Mouse (Mus musculus) liver, postnatal 0 days (tissue): ENCODE data around the gene Prkd2. TPM values are rescaled to one million over a fixed set of nuclear protein-coding genes. Genes with fewer than 3 reads are reported as not detected.

Experiments
- ATAC-seq: fragments of 200-750 bp; cut with Nextera tagmentation; 2 replicates; pipeline ENCODE4 v1.8.0; 2017; ENCODE audit warnings: mild to moderate bottlenecking, moderate library complexity
- DNase-seq: peaks from one replicate; pipeline ENCODE4 v3.0.0-alpha.2; 2016
- H3K27ac ChIP-seq: fragments of 300-500 bp; sonication (generic); 2 replicates; pipeline ENCODE4 v1.5.1; 2014; ENCODE audit warnings: antibody characterized with exemption, moderate library complexity, mild to moderate bottlenecking, low read depth
- H3K27me3 ChIP-seq: fragments of 300-500 bp; sonication (generic); 2 replicates; pipeline ENCODE4 v1.6.1; 2014; ENCODE audit warnings: low read length, control low read depth, mixed read lengths; ENCODE audit not compliant: insufficient read depth
- H3K36me3 ChIP-seq: fragments of 300-500 bp; sonication (generic); replicated peaks from 2 replicates; pipeline ENCODE4 v1.6.1; 2014; ENCODE audit warnings: mild to moderate bottlenecking, control low read depth, low read length, moderate library complexity, mixed read lengths; ENCODE audit not compliant: insufficient read depth
- H3K4me1 ChIP-seq: fragments of 300-500 bp; sonication (generic); 2 replicates; pipeline ENCODE4 v1.6.1; 2014; ENCODE audit warnings: antibody characterized with exemption, mild to moderate bottlenecking, control low read depth; ENCODE audit not compliant: insufficient read depth
- H3K4me2 ChIP-seq: fragments of 300-500 bp; sonication (generic); 2 replicates; pipeline ENCODE4 v1.6.1; 2014; ENCODE audit warnings: low read depth, mild to moderate bottlenecking, low read length, moderate library complexity, mixed read lengths
- H3K4me3 ChIP-seq: fragments of 300-500 bp; sonication (generic); 2 replicates; pipeline ENCODE4 v1.5.1; 2014; ENCODE audit warnings: low read depth, low read length
- H3K9ac ChIP-seq: fragments of 300-500 bp; sonication (generic); replicated peaks from 2 replicates; pipeline ENCODE4 v1.6.1; 2014; ENCODE audit warnings: mild to moderate bottlenecking, moderate library complexity
- H3K9me3 ChIP-seq: fragments of 300-500 bp; sonication (generic); 2 replicates; pipeline ENCODE4 v1.6.1; 2016; ENCODE audit warnings: mild to moderate bottlenecking, control low read depth, low read length, mixed read lengths
- CTCF ChIP-seq: sonication (generic); IDR thresholded peaks from 2 replicates; pipeline ENCODE4 v1.5.1; 2016; ENCODE audit warnings: antibody characterized with exemption, low read depth
- EP300 ChIP-seq: IDR thresholded peaks from 2 replicates; pipeline ENCODE4 v1.6.1; 2016; ENCODE audit warnings: antibody characterized with exemption, low read depth, mild to moderate bottlenecking
- WGBS: fragments of 180-500 bp; shearing (Covaris S2); extraction: QIAGEN DNeasy Blood & Tissue Kit; methylation state at CpG from one replicate; pipeline ENCODE4 v1.1.7; 2014; ENCODE audit not compliant: insufficient replicate concordance; 5-methylcytosine and 5-hydroxymethylcytosine counted together
- polyA plus RNA-seq: library from polyadenylated mRNA; unstranded; fragments of >200 nt; fragmentation: Nextera tagmentation; extraction: Ambion mirVana; gene quantifications from 2 replicates; pipeline ENCODE4 v1.2.1, GENCODE M21; 2015

The Prkd2 gene
- 4.3 and 5.0 TPM in 2 replicates for polyA plus RNA-seq

DNA sequence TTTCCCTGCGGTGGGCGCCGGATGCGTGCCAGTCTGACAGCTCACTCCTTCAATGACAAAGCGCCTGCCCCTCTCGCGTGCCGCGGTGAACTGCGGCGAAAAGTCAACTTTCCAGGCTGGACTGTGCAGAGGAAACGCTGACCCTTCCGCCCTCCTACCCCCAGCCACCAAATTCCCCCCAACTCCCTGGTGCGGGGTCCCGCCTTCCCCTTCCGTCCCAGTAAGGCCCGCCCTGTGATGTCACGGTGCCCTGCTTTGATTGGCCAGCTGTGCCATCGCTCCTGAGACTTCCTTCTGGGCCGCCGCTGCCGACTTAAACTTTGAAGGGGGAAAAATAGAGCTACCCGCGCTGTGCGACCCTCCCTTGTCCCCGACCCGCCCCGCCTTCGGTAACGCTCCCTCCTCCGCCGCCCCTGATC, at the start of gene Prkd2:
Gene Prkd2, plus strand, starts transcription at position 258 of the 419 bp plus-strand sequence.
- peak within 1 kb of the TSS; percentile 70 for H3K4me3 ChIP-seq
- H3K4me2 ChIP-seq: peak within 1 kb of the TSS; percentile 98
- DNase-seq (peak; percentile 88), ATAC-seq (peak; percentile 69)
- H3K36me3 ChIP-seq: peaks cover 32% of the 10 kb centered on the region
- H3K9ac ChIP-seq: peak within 1 kb of the TSS; percentile 74
- H3K27me3 ChIP-seq: no peaks in the 10 kb centered on the region
- no peaks in the 10 kb centered on the region for H3K9me3 ChIP-seq
- H3K4me1 ChIP-seq: peaks cover 35% of the 10 kb centered on the region
- TF ChIP-seq CTCF (no peak), EP300 (no peak)
- 2% methylated on average over 32 of the region's 32 CpGs for WGBS
- peak within 1 kb of the TSS; percentile 73 for H3K27ac ChIP-seq

DNA sequence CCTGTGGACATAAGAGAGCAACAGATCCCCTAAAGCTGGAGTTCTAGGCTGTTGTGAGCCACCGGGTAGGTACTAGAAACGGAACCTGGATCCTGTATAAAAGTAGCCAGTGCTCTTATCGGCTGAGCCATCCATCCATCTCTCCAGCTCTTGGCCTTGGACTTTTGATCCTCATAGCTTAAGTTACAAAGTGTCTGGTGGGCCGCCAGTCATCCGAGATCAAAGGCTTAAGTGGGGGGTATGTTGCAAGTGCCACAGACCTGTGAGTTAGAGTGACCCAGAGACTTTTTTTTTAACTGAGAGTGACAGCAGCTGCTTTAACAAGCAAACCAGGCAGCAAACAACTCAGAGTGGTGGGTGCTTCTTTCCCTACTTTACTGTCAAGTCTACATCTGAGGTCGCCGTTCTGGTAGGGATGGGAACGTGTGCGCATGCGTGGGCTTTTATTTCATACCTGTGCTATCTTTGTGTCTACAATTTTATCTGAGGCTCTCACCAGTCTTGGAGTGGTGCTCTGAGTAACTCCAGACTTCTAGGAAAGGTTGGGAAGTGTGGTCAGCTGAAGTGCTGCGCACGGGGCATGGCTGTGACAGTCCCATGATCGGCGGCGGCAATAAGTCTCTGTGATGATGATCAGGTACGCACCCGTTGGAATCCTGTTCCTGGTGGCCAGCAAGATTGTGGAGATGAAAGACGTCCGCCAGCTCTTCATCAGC, 49.5 kb upstream of the Prkd2 start:
- Histone ChIP-seq H3K9me3 (no peaks in the 10 kb centered on the region), H3K27ac (0 out of 2 replicates have a peak overlapping the region, but pooled peaks have one; percentile 1), H3K4me1 (peaks cover 6% of the 10 kb centered on the region; the same call in 1 of the 2 replicates), H3K4me2 (peak overlapping the region; percentile 38), H3K4me3 (peak overlapping the region; percentile 19; the same call in 1 of the 2 replicates), H3K36me3 (peaks cover 70% of the 10 kb centered on the region), H3K9ac (no peak overlapping the region), H3K27me3 (no peaks in the 10 kb centered on the region)
- ATAC-seq: peak; percentile 24; the same call in 1 of the 2 replicates
- no peak for TF ChIP-seq EP300
- TF ChIP-seq CTCF: no peak
- WGBS: 80% methylated on average over 19 of the region's 19 CpGs
- no peak for DNase-seq

DNA sequence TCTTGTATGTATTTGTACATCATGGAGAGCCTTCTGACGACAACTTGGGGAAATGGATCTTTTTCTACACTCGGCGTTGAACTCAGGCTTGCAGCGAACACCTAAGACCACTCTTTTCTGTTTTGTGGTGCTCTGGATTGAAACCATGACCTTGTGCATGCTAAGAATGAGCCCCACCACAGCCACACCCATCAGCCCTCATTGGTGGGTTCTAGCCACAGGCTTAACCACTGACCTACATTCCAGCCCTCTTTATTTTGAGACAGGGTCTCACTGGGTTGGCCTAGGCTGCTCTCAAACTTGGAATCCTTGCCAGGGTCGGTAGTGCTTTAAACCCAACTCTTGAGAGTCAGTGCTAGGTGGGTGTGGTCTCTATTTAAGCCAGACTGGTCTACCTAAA, 47.8 kb upstream of the Prkd2 start:
- Histone ChIP-seq H3K4me1 (peaks cover 6% of the 10 kb centered on the region; the same call in 1 of the 2 replicates), H3K36me3 (peaks cover 67% of the 10 kb centered on the region), H3K4me2 (no peak overlapping the region), H3K27ac (no peak overlapping the region), H3K4me3 (no peak overlapping the region), H3K9ac (no peak overlapping the region), H3K27me3 (no peaks in the 10 kb centered on the region), H3K9me3 (no peaks in the 10 kb centered on the region)
- no peak for ATAC-seq
- WGBS: 96% methylated on average over 5 of the region's 5 CpGs
- no peak for DNase-seq
- TF ChIP-seq EP300 (no peak), CTCF (no peak)

DNA sequence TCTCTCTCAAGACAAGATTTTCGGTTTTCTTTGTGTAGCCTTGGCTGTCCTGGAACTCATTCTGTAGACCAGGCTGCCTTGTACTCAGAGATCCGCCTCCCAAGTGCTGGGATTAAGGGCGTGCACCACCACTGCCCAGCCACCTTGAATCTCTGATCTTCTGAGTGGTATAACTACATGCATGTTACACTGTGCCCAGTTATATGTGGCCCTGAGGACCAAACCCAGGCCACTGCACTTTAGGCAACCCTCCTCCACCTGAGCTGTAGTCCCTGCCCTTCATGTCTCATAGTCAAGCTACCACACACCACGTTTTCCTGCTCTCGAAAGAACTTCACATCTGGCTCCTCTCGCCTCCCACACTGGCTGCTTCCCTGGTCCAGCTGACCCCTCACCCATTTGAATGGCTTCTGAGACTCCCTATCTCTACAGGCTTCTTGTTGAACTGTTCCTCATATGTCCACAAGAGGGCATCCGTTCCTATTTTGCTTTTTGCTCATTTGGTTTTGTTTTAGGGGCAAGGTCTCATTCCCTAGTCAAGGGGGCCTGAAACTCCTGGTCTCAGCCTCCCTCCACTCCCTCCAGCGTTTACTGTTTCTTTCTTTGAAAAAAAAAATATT, 38.2 kb upstream of the Prkd2 start:
- ATAC-seq (no peak), DNase-seq (no peak)
- 30% methylated on average over 8 of the region's 8 CpGs for WGBS
- Histone ChIP-seq H3K4me1 (no peaks in the 10 kb centered on the region), H3K9me3 (no peaks in the 10 kb centered on the region), H3K4me2 (no peak overlapping the region), H3K27ac (no peak overlapping the region), H3K36me3 (no peaks in the 10 kb centered on the region), H3K4me3 (no peak overlapping the region), H3K27me3 (no peaks in the 10 kb centered on the region), H3K9ac (no peak overlapping the region)
- no peak for TF ChIP-seq EP300
- TF ChIP-seq CTCF: peak; percentile 82

DNA sequence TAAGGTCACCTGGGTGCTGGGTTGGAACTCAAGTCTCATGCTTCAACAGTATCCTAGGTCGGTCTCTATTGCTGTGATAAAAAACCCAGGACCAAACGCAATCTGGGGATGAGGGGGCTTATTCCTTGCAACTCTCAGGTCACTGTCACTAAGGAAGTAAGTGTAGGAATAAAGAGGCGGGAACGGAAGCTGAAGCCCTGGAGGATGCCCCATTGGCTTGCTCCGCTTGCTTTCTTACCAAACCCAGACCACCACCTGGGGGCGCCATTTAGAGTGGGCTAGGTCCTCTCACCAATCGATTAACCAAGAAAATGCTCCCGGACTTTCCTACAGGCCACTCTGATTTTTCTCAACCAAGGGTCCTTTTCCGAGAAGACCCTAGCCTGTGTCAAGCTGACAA, 34.8 kb upstream of the Prkd2 start:
- TF ChIP-seq EP300: no peak
- TF ChIP-seq CTCF: peak; percentile 43
- H3K27me3 ChIP-seq: no peaks in the 10 kb centered on the region
- no peak overlapping the region for H3K27ac ChIP-seq
- H3K4me1 ChIP-seq: 0 out of 2 replicates have a peak, but pooled peaks cover 2% of the 10 kb centered on the region
- no peak for ATAC-seq
- no peak overlapping the region for H3K4me3 ChIP-seq
- DNase-seq: peak; percentile 45
- H3K9ac ChIP-seq: no peak overlapping the region
- no peak overlapping the region for H3K4me2 ChIP-seq
- WGBS: 84% methylated on average over 9 of the region's 9 CpGs
- H3K9me3 ChIP-seq: no peaks in the 10 kb centered on the region
- H3K36me3 ChIP-seq: no peaks in the 10 kb centered on the region; the same call in 1 of the 2 replicates

DNA sequence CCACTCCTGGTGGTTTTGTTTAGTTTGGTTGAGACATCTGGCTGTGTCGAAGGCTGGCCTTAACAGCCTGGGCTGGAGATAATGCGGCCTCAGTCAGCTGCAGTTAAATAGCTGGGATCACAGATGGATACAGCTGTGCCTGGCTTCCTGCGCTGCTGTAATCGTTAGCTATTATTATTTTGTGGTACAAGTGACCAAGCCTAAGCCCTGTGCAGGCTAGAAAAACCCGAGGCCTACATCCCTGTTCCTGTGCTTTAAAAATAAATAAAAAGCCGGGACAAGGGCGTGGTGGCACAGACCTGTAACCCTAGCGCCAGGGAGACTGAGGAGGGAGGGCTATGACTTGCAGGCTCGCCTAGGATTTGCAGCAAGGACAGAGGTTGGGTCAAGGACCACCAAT, 34.1 kb upstream of the Prkd2 start:
- no peak overlapping the region for H3K27ac ChIP-seq
- TF ChIP-seq CTCF (no peak), EP300 (no peak)
- 83% methylated on average over 9 of the region's 9 CpGs for WGBS
- no peak overlapping the region for H3K4me2 ChIP-seq
- no peak for DNase-seq
- no peaks in the 10 kb centered on the region; the same call in 1 of the 2 replicates for H3K36me3 ChIP-seq
- 0 out of 2 replicates have a peak, but pooled peaks cover 2% of the 10 kb centered on the region for H3K4me1 ChIP-seq
- no peak overlapping the region for H3K9ac ChIP-seq
- no peak overlapping the region for H3K4me3 ChIP-seq
- H3K9me3 ChIP-seq: no peaks in the 10 kb centered on the region
- H3K27me3 ChIP-seq: no peaks in the 10 kb centered on the region
- ATAC-seq: no peak
